Mouse (Mus musculus): Measurements from ENCODE around the gene Nt5m.
A peak's percentile ranks its signal among the peaks of the same experiment; 100 is the strongest.

Nt5m gene

DNA sequence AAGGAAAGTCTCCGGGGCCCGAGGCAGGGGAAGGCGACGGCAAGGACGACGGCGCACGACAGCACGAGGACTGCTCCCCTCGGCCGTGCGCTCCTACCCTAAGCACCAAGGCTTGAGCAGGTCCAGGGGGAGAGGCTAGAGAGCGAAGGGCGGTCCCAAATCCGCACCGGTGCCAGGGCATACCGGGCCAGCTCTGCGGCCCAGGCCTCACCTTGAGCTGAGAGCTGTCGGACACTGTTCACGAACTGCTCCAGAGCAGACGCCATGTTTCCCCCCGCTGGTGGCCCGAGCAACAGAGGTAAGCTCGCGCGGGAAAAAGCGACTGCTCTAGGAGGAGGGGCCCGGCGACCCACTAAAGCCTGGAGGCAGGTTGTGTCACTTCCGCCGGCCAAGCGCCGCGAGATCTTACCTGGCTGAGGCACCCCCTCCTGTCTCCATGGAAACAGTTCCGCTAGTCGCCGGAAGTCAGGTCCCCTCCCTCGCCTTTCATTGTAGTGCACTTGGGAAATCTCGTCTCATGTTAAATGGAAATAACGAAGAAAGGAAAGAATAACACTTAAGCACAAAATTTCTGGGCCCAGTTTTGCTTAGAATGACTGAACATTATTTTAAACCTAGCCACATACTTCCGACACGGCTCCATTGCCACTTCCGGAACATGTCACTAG lies 346 bp downstream of the Nt5m start, which contains the start of gene Cops3:
Gene Cops3, minus strand, starts transcription at position 380 of the 668 bp plus-strand sequence.
- peak; percentile 95 for DNase-seq (ENCODE audit: extremely low spot score, low spot score)

DNA sequence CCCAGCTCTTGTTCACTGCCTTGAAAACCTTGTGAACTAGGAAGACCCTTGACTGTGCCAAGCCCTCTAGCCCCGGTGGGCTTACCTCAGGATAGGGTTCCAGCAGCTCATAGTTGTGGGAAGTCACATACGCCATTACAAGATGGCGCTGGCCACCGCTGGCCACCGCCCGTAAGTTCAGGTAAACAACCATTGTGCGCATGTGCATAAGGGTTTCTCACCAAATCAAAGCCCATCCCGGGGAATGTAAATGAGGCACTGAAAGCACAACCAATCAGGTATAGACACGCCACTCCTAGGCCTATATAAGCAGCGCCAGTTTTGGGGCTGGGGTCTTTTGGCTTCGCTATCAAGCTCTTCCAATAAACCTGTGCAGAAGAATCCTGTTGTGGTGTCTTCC lies 7.1 kb downstream of the Nt5m start:
- no peak for DNase-seq (ENCODE audit: extremely low spot score, low spot score)

DNA sequence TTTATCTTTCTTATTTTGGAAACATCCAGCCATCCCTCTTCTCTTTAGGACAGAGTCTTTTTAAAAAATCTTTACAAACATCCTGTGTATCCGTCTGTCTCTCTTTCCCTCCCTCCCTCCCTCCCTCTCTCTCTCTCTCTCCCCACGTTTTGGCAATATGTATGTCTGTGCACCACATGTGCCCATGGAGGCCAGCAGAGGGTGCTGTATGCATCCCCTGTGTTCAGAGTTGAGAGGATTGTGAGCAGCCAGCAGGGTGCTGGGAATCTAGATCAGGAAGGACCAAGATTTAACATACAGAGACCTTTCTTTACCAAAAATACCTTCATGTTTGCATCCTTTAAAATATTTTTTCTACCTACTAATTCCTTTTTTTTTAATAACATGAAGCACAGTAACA lies 7.9 kb downstream of the Nt5m start:
- peak; percentile 37 for DNase-seq (ENCODE audit: extremely low spot score, low spot score)

DNA sequence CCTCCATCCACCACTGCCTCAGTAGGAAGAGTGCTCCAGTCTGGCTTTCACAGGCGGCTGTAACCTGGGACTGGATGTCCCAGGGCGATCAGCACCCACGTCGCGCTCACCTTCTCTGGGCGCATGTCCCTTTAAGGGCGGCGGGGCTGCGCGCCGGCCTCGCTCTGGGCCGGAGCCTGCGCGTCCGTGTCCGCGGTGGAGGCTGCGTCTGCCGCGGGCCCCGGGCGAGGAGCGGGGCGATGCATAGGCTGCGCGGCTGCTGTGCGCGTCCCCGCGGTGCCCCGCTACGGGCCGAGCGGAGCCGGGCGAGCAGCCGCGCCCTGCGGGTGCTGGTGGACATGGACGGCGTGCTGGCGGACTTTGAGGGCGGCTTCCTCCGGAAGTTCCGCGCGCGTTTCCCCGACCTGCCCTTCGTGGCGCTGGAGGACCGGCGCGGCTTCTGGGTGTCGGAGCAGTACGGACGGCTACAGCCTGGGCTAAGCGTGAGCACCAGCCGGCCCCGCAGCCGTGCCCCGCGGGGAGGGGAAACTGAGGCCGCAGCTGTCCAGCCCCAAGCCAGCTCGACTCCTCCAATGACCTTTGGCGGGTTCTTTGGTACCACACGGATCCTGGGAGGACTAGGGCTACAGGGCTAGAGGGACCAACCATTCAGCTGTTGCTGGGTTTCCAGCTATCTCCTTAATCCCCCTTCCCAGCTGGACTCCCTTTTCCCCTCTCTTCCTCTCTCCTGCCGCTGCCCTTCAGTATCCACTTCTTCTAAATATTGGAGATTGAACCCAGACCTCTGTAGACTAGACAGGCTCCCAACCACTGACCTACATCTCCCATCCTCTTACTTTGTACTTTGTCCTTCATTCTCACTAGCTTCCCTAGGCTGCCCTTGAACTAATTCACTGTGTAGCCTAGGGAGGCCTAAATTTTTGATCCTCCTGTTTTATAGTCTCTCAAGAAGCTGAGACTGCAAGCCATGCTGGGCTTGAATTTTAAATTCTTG lies 8.9 kb downstream of the Nt5m start:
- DNase-seq (ENCODE audit: extremely low spot score, low spot score), result peak; percentile 87

DNA sequence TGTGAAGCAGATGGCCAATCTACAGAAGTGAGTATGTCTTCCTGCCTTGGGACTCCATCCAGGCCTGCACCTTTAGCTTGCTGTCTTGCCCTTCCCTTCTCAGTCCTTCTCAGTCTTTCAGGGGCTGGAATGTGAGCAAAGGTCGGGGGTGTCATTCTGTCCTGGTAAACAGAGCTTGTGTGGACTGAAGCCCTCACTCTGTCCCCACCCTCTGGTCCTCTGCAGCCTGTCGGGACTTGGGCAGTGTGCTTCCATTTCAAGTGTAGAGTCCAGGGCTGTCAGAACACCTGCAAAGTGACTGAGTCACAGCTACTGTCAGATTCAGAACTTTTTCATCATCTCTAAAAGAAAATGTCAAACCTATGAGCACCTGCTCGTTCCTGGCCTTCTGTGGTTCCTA lies 13.6 kb downstream of the Nt5m start:
- no peak for DNase-seq (ENCODE audit: extremely low spot score, low spot score)

DNA sequence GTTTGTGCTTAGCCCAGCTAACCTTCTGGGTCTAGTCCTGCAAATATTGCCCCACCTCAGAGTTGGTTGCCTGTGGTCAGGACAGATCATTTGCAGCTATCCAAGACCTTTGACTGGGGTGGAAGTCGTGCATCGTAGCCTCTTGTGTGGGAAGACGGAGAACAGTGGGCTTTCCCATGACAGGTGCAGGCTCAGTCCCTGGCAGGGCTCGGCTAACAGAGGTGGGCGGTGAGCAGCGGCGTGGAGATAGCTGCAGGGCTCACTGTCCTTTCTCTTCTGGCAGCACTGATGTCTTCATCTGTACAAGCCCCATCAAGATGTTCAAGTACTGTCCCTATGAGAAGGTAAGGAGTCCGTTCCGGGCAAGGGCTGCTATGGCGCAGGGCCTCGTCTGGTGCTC lies 21.2 kb downstream of the Nt5m start:
- DNase-seq (ENCODE audit: extremely low spot score, low spot score), result no peak

DNA sequence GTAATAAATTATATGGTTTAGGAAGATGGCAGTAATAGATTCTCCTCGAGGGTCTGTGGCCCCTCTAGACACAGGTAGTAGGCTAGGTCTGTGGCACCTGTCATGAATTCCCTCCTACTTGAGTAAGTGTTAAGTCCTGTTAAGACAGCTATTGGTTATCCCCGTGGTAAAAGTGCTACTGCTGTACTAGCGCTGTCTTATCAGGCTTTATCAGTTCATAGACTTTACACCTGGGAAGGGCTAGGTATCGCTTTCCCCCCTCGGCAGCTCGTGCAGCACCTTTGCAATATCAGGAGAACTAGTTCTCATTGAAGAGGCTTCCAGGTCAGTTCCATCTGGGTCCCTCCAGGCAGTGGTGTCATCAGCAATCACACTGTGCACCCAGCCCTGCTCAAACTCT lies 25.1 kb downstream of the Nt5m start:
- no peak for DNase-seq (ENCODE audit: extremely low spot score, low spot score)

DNA sequence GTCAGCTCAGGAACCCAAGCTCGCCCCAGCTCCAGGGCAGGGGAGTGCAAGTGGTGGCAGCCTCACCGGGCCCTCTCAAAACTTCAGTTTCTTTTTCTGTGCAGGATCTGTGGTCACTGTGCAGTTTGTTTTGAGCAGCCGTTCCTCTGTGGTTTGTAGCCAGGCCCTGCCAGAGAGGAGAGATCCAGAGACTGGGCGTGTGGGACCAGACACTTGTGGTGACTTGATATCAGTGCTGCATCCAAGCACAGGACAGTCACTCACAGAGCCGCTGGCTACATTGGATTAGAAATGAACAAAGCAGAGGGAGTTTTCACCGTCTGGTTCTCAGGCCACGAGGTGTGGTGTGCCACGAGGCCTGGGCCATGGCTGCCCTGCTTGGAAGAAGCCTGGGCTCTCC lies 32.9 kb downstream of the Nt5m start:
- no peak for DNase-seq (ENCODE audit: extremely low spot score, low spot score)

DNA sequence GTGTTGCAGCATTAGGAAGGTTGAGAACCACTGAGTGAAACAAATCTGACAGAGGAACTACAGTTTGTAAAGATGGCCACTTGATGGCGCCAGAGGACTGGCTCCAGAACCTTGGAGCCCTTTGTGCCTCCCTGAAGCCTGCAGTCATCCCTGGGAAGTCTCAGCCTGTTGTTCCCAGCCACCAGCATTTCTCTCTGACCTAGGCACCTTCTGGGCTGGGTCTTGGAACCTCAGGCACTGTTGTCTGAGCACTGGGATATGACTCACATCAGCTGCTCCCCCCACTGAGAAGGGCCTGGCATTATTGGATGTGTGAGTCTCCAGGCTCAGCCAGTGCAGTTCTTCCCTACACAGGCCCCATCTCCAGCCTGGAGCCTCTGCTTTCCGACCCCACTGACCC lies 40.8 kb downstream of the Nt5m start:
- DNase-seq (ENCODE audit: extremely low spot score, low spot score), result peak; percentile 76

DNA sequence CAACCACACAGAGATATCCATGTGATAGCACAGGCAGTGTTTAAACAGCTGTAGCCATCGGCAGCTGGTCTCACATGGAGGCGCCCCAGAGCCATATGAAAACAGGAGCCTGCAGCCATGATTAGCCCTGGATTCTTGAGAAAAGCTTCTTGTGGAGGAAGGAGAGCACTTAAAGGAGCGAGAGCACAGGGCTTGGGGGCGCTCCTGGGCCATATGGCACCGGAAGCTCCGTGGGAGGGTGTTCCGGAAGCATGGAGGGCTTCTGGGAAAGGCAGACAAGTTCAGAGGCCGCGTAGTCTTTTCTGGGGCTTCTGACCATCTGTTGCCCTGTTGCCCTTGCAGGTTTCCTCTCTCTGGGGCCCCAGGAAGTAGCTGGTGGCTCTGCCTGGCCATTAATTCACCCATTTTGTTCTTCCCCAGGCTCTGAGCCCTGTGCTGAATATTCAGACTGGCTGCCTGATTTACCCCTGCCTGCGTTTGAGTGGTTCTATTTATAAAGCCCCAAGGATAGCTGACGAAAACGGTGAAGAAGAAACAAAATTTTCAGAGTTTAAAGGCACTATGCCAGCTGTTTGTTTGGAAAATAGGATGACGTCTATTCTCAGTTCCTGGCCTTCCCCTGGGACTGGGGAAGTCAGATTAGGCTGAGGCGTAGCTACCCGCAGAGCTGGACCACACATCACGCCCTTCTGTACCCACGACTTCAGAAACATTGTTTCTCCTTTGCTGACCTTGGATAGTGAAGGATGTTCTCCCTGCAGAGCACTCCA lies 46.2 kb downstream of the Nt5m start:
- DNase-seq (ENCODE audit: extremely low spot score, low spot score), result peak; percentile 30

DNA sequence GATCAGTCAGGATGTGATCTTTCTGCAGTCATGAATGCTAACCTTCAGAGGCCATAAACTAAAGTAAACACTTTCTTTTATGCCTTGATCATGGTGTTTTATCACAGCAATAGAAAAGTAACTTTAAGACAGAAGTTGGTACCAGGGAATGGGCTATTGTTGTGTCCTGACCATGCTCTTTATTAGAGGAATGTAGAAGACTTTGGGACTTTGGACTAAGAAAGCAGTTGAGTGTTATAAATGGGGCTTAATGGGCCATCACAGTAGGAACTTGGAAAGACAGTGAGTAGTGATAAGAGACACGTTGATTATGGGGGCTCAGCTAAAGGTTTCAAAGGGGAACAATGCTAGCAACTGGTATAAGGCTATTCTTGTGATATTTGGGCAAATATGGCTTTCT lies 47.7 kb downstream of the Nt5m start:
- no peak for DNase-seq (ENCODE audit: extremely low spot score, low spot score)

DNA sequence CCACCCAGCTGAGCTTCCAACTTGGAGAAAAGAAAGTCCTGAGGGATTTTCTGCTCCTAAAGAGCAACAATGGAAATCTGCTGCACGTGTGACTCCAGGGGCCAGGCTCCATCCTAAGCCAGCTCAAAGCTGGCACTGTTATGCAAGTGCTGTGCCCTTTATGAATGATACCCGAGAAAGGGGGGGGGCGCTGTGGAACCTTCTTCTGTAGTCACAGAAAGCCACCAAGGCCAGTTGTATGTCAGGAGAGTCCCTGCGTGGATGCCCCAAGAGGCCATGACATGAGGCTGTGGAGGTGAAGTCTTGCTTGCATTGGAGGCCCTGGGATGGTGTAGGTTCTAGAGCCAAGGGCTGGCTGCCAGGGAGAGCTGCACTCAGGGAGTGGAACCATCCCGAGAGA lies 48.9 kb downstream of the Nt5m start:
- DNase-seq (ENCODE audit: extremely low spot score, low spot score), result no peak

DNA sequence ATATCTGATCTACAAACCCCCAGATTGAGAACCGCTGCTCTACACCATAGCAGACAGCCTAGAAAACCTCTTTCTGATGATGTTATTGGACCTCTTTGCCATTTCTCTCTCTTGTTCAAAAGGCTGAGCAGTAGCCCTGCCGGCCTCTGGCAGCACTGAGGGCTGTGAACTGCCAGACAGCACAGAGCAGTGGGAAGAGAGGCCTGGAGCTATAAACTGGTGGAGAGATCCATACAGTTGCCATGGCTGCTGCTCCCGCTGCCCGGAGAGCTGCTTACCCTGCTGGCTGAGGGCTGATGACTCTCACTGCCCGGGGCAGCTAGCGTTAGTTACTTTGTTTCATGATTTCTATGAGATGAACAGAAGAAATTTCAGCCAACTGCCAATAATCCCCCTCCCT lies 52.6 kb downstream of the Nt5m start:
- no peak for DNase-seq (ENCODE audit: extremely low spot score, low spot score)

DNA sequence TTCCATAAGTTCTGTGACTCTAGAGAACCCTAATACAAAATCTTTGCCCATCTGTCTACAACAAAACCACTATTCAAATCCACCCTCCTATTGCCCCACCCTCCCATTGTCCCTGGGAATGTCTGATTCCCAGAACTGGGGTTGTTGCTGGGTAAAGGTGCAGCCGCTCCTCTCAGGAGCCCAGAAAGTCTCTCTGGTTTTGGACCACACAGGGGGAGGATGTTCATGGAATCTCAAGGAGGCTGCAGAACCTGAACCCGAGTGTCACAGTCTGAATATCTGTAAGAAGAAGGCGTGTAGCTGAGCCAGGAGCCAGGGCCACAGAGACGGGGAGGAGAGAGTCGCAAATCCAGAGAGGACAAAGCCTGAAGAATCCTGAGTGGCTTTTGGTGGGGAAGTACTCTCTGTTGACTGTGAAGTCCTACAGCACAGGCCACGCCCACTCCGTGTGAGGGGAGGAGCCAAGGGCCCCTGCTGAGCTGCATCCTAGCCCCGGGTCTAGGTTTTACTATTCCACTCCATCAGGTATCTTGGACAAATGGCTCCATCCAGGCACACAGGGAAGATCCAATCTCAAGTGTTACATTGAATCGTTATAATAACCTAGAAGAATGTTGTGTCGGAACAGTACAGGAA lies 54.0 kb downstream of the Nt5m start:
- DNase-seq (ENCODE audit: extremely low spot score, low spot score), result no peak

DNA sequence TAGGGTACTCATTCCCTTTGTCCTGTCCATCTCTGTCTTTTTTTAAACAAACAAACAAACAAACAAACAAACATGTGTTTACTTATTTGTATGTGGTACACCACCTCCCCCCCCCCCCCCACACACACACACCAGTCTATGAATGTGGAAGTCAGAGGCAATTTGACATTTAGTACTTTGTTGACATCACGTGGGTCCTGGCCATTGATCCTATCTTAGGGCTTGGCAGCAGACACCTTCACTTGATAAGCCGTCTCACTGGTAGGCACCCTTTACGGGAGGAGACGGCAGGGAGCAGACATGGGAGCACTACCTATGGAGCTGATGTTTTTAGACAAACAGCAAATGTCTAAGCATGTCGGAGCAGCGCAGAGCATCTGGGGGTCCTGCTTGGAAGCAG lies 55.7 kb downstream of the Nt5m start:
- DNase-seq (ENCODE audit: extremely low spot score, low spot score), result no peak

DNA sequence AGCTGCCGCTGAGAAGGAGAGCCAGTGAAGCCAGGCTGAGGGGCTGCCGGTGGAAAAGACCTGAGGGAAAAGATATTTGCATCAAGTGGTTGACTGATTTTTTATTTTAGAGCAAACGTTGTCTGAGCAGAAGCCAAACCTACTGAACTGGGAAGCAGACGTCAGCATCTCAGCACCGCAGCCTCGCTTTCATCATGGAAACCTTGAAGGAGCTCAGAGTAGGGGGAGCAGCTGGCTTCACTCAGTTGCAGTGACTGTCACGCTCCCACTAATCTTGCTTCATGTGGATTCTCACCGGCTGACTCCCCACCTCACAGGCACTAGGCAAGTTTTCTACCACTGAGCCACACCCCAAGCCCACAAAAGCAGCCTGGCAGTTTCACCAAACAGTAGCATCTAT lies 56.1 kb downstream of the Nt5m start:
- DNase-seq (ENCODE audit: extremely low spot score, low spot score), result no peak

DNA sequence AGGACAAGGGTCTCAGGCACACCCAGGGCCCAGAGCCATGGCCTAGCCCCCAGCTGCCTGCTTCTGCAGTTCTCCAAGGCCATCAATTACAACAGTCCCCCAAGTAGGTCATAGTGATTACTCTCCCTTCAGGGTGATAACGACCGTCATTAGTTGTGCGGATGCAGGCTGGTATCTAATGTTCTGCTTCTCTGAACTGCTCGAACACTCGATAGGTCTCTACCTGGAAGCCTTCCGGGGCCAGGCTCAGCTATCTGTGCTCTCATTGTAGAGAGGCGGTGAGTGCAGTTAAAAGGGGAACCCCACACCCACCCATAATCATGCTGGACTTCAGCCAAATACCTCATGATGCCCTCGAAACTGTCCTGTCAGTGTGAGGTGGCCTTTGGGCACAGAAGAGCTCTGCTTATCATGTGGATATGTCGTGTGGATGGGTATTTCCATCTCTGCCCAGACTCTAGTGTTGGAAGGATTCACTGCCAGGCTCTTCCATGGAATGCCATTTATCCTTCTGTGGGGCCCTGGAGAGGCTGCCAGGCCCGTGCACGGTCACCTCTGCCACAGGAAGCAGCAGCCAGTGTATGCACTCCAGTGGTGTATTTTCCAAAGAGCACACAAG lies 58.8 kb downstream of the Nt5m start:
- DNase-seq (ENCODE audit: extremely low spot score, low spot score), result no peak

DNA sequence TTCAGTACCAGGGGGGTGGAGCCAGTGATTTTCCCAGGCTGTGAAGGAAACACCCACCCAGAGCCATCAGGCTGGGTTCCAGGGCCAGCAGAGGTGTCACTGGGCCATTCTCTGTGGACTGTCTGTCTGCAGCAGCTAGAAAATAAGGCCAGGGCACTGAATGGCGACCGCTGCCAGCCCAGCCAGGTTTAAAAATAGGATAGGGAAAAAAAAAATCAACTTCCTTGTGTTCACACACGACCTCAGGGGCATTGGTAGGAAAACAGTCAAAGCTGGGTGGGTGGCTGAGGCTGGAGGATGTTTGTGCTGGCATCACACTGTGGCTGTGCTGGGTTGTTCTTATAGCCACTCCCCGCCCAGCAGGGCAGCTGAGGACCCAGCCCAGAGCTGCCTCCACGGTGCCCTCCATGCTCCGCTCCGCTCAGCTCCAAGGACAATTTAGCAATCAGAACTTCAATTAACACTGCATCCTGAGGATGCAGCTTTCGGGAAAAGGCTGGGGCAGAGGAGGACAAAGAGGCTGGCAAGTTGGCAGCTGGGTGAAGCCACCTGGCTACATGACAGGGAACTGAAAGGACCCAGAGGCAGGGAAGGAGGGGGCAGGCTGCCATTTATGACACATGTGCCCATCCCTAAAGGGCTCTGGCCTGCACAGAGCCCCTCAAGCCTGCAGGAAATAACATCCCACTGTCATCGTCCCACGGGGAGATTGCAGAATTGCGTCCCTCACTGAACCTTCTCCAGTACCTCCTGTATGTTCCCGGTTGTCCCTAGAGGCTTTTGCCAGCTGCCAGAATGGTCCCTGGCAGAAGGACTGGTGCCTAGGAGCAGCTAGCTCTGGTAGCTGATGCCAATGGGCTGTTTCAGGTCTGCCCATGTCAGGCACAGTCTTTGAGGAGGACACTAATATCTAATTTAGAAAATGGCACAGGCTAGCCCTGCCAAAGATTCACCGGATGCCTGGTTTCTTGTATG lies 60.8 kb downstream of the Nt5m start:
- no peak for DNase-seq (ENCODE audit: extremely low spot score, low spot score)

DNA sequence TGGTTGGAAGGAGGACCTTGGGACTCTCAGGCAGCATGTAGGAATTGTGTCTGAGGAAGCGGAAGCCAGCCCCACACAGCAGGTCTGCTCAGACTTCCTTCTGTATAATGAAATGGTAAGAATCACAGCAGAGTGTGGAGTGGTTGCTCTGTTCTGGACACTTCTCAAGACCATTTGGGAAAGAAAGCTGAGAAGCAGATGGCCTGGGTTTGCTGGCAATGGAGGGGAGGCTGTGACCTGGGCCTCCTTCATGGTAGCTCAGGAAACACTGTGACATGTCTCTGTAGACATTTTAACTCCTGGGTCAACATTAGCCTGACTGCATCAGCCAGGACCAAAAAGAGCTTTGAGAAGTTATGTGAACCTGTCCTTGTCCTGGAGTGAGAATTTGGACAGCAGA lies 61.7 kb downstream of the Nt5m start:
- DNase-seq (ENCODE audit: extremely low spot score, low spot score), result no peak

Data from neural tube, embryonic 10.5 days (tissue).